Mouse (Mus musculus) liver, adult 2 months (tissue): ENCODE measurements at regions not wholly inside any gene's neighbourhood (a gene's known extent, or its start where the extent isn't known, plus 50 kb on each side); places are given as distances from the start of the nearest gene placed in this dataset.

ENCODE experiments used
- DNase-seq: peaks from one replicate; pipeline ENCODE4 v3.0.0-alpha.2; 2011; ENCODE audit warnings: low read depth, low spot score; ENCODE audit errors: extremely low read depth
- H3K27ac ChIP-seq: fragments of 200-500 bp; replicated peaks from 2 replicates; pipeline ENCODE4 v1.5.1; 2012; ENCODE audit warnings: low read depth, mild to moderate bottlenecking, control low read depth, inconsistent platforms, low read length; ENCODE audit not compliant: insufficient read depth
- H3K27me3 ChIP-seq: fragments of 200-500 bp; 2 replicates; pipeline ENCODE4 v1.6.1; 2012; ENCODE audit warnings: mild to moderate bottlenecking, moderate library complexity, low read length, inconsistent platforms; ENCODE audit not compliant: control insufficient read depth, insufficient read depth
- H3K36me3 ChIP-seq: fragments of 200-500 bp; 2 replicates; pipeline ENCODE4 v1.6.1; 2012; ENCODE audit warnings: low read length, inconsistent platforms; ENCODE audit not compliant: control insufficient read depth, insufficient read depth
- H3K4me1 ChIP-seq: fragments of 200-500 bp; 2 replicates; pipeline ENCODE4 v1.6.1; 2011; ENCODE audit warnings: low read length; ENCODE audit not compliant: control insufficient read depth, insufficient read depth
- H3K4me3 ChIP-seq: fragments of 200-500 bp; 2 replicates; pipeline ENCODE4 v1.5.1; 2011; ENCODE audit warnings: low read depth, mild to moderate bottlenecking, control low read depth, low read length, moderate library complexity; ENCODE audit not compliant: insufficient read depth
- H3K79me2 ChIP-seq: fragments of 200-500 bp; 2 replicates; pipeline ENCODE4 v1.6.1; 2012; ENCODE audit warnings: inconsistent platforms, mild to moderate bottlenecking, low read length, moderate library complexity; ENCODE audit not compliant: control insufficient read depth, insufficient read depth
- H3K9ac ChIP-seq: fragments of 200-500 bp; 2 replicates; pipeline ENCODE4 v1.6.1; 2012; ENCODE audit warnings: low read depth, mild to moderate bottlenecking, control low read depth, inconsistent platforms, low read length
- CTCF ChIP-seq: fragments of 200-500 bp; IDR thresholded peaks from 2 replicates; pipeline ENCODE4 v1.5.1; 2011; ENCODE audit warnings: low read depth, low read length, control low read depth
- POLR2A ChIP-seq: fragments of 200-500 bp; IDR thresholded peaks from 2 replicates; pipeline ENCODE4 v1.6.1; 2011; ENCODE audit warnings: low read length, control low read depth; ENCODE audit not compliant: insufficient read depth; ENCODE audit errors: extremely low read depth
- WGBS: fragments of 180-500 bp; shearing (Covaris S2); methylation state at CpG from one replicate; pipeline ENCODE4 v1.1.7; 2018; 5-methylcytosine and 5-hydroxymethylcytosine counted together

- TF ChIP-seq POLR2A (no peak), CTCF (no peak)
- peaks cover 4% of the 10 kb centered on the region; the same call in 1 of the 2 replicates for H3K27me3 ChIP-seq
- H3K27ac ChIP-seq = no peak overlapping the region
- WGBS = 88% methylated on average over 14 of the region's 14 CpGs
- H3K4me1 ChIP-seq = peaks cover 8% of the 10 kb centered on the region; the same call in 1 of the 2 replicates
- no peaks in the 10 kb centered on the region for H3K79me2 ChIP-seq
- no peak overlapping the region for H3K4me3 ChIP-seq
- peak; percentile 50 for DNase-seq
- no peaks in the 10 kb centered on the region for H3K36me3 ChIP-seq
- no peak overlapping the region for H3K9ac ChIP-seq
These were observed 79.4 kb upstream of the Slc25a36 start for GRCm38 (mm10) chr9:97190321-97190860.

DNA sequence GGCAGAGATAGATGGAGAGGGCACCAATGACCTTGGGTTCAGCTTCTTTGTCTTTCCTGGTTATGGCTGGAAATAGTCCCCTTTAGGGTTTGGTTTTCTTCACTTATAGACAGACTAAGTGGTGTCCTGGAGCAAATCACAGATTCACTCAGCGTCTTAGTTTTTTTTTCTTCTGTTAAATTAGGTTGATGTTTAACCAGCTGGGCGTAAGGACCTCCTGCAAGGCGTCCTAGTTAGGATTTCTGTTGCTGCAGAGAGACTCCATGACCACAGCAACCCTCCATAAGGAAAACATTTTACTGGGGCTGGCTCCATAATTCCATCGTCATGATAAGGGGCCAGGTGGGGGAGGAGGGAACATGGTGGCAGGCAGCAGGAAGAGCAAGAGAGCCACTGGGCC, 78.7 kb upstream of the Slc25a36 start:
- TF ChIP-seq POLR2A (no peak), CTCF (no peak)
- Histone ChIP-seq H3K36me3 (no peaks in the 10 kb centered on the region), H3K79me2 (no peaks in the 10 kb centered on the region), H3K9ac (no peak overlapping the region), H3K4me1 (peaks cover 8% of the 10 kb centered on the region; the same call in 1 of the 2 replicates), H3K27me3 (0 out of 2 replicates have a peak, but pooled peaks cover 2% of the 10 kb centered on the region), H3K4me3 (no peak overlapping the region), H3K27ac (no peak overlapping the region)
- DNase-seq = no peak
- WGBS = 82% methylated on average over 4 of the region's 4 CpGs

DNA sequence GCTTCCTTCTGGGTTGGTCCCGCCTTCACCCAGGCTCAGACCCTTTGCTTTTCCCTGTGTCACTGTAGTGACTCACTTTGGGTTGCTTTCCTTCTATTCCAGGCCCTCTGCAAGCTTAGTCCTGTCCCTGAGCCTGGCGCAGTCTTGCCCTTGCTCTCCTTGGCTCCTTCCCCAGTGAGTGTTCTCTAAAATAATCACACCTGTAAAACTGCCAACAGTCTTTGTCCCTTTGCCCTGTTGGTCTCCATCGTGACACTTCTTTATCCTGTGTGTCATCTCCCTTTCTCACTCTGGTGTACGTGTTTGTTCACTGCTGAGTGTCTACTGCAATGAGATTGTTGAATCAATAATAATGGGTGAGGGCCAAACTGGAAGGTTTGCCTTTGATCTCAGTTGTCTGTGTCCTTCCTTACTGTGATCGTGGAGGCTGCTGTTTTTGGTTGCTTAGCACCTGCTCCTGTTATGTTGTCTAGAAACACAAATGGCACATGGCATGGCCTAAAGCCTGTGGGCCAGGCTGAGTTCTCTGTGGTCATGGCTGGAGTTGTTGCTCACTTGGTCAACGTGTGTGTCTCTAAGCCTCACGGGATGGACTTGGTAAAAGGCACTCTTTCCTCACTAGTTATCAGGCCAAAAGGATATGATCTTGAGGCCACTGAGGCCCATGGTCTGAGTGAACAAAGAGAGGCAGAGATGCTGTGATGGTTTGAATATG, 77.8 kb upstream of the Slc25a36 start:
- TF ChIP-seq POLR2A (no peak), CTCF (no peak)
- no peaks in the 10 kb centered on the region for H3K36me3 ChIP-seq
- H3K27ac ChIP-seq = no peak overlapping the region
- no peak overlapping the region for H3K9ac ChIP-seq
- H3K79me2 ChIP-seq = no peaks in the 10 kb centered on the region
- peaks cover 8% of the 10 kb centered on the region; the same call in 1 of the 2 replicates for H3K4me1 ChIP-seq
- 33% methylated on average over 7 of the region's 7 CpGs for WGBS
- no peak overlapping the region for H3K4me3 ChIP-seq
- H3K27me3 ChIP-seq = 0 out of 2 replicates have a peak, but pooled peaks cover 2% of the 10 kb centered on the region
- DNase-seq = peak; percentile 97

GRCm38 (mm10) chr9:97173230-97173951, 62.4 kb upstream of the Slc25a36 start:
- Histone ChIP-seq H3K4me1 (no peaks in the 10 kb centered on the region), H3K36me3 (no peaks in the 10 kb centered on the region), H3K9ac (no peak overlapping the region), H3K27me3 (peaks cover 3% of the 10 kb centered on the region; the same call in 1 of the 2 replicates), H3K79me2 (no peaks in the 10 kb centered on the region), H3K27ac (no peak overlapping the region), H3K4me3 (no peak overlapping the region)
- WGBS = 74% methylated on average over 5 of the region's 5 CpGs
- DNase-seq = no peak
- TF ChIP-seq POLR2A (no peak), CTCF (no peak)

DNA sequence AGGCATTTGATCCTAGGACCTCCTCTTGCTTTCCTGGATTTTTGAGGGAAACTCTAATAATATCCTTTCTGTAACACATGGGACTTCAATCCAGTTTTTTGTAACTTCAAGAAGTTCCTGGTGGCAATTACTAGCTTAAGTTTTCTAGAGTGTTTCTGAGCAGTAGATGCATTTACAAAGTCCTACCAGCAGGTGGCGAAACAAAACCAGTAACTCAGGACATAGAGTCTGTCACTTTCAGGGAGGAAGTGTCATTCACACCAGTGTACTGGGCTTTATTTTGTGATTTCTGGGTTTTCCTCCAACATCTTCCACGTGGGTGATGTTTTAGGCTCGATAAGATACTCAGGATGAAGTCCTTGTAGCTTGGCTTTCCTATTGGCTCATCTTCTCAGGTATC, 61.1 kb upstream of the Slc25a36 start:
- H3K4me3 ChIP-seq = no peak overlapping the region
- no peaks in the 10 kb centered on the region for H3K4me1 ChIP-seq
- H3K79me2 ChIP-seq = no peaks in the 10 kb centered on the region
- no peaks in the 10 kb centered on the region for H3K36me3 ChIP-seq
- DNase-seq = peak; percentile 48
- no peak overlapping the region for H3K9ac ChIP-seq
- H3K27me3 ChIP-seq = peaks cover 7% of the 10 kb centered on the region; the same call in 1 of the 2 replicates
- no peak for TF ChIP-seq POLR2A
- TF ChIP-seq CTCF = peak; percentile 60
- no peak overlapping the region for H3K27ac ChIP-seq
- WGBS = 13% methylated on average over 3 of the region's 3 CpGs
